Mouse (Mus musculus): ENCODE results near the gene Slc26a1. TPM values are rescaled to one million over a fixed set of nuclear protein-coding genes. Genes with fewer than 3 reads are reported as not detected.

Gene Slc26a1
- total RNA-seq (2021) = 0.15 and 1.1 TPM in 2 replicates
- long read RNA-seq, transcript Slc26a1-202 (3 exons, 3,031 nt) = minor isoform, 6 of 46 reads
- long read RNA-seq, transcript Slc26a1-203 (3 exons, 1,400 nt) = minor isoform, 6 of 46 reads
- long read RNA-seq, transcript Slc26a1-201 (3 exons, 3,812 nt) = major isoform, 18 of 46 reads
- long read RNA-seq, partial matches to known transcripts = 6 of 46 reads
- long read RNA-seq, other reads (novel, unspliced or antisense) = 10 of 46 reads

- DNase-seq = no peak
Observed at GRCm38 (mm10) chr5:108675251-108675816, at the start of gene Slc26a1. Slc26a1 (minus strand) TSS chr5:108675569.

DNA sequence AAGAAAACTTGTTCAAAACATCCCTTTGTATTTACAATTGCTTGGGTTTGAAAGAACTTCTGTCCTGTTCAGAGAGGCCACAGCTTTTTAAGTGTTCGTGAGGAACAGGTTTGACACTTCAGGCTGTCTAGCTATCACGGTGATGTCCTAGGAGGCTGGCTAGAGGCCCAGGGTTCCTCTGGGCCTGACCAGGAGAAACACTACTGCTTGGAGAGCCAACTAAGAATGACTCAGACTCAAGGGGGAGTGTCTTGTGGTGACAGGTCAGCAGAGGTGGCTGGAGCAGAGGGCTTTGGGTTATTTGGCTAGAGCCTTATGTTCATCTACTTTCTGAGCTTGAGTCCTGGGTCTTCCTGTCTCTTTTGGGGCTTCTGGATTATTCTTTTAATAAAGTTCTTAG, 48.6 kb upstream of the Slc26a1 start:
- peak; percentile 51 for DNase-seq

DNA sequence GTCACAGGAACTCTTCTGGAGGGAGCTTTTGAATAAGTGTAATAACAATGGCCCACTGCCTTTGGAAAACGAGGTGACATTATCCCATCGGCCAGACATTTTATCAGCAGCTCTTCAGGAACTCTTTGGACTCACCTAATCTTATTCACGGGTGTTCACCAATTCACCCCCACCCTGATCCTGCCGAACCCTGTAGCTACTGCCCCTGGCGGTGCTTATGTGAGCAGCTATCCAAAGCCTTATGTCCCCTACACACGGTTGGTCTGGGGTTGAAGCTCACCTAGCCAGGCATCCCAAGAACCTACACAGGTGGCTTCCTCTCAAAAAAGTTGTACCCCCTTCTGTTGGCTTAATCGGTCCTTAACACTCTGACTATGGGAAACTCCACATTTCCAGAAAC, 44.4 kb upstream of the Slc26a1 start:
- no peak for DNase-seq

DNA sequence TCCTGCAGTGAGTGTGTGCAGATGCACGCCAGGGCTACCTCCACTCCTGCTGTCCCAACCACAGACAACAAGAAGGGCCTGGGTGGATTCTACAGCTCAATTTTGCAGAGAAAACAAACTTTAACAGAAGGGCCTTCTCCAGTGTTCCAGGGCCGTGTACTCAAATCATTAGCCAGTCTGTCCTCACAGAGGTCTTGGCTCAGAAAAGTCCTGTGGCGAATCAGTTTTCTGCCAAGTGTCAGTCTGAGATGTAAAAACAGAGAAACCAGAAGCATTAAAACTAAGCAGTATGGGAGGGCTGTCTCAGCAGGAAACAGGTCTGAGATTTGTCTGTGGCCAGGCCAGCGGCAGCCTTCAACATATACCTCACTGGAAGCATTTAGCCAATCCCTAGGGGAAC, 42.7 kb upstream of the Slc26a1 start:
- no peak for DNase-seq

- DNase-seq = no peak
Observed at GRCm38 (mm10) chr5:108715974-108716373, 40.6 kb upstream of the Slc26a1 start.

DNA sequence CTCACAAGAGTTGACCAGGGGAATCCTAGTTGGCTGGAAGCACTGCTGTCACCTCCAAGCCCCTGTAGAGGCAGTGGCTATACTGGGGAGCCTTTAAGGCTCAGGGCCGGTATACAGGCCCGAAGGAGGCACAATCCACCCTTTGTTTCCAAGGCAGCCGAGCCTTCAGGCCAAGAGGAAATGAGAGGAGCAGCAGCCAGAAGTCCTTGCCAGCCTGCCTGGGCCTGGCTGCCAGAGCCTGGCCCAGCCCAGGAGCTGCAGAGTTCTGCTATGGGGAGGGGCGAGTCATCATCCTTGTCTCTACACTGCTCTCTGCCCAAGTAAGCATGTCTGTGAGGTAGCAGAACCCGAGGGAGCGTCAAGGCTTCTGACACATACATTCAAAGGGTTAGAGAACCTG, 38.8 kb upstream of the Slc26a1 start:
- peak; percentile 37 for DNase-seq

GRCm38 (mm10) chr5:108713691-108714090, 38.3 kb upstream of the Slc26a1 start:
- DNase-seq = peak; percentile 36

DNA sequence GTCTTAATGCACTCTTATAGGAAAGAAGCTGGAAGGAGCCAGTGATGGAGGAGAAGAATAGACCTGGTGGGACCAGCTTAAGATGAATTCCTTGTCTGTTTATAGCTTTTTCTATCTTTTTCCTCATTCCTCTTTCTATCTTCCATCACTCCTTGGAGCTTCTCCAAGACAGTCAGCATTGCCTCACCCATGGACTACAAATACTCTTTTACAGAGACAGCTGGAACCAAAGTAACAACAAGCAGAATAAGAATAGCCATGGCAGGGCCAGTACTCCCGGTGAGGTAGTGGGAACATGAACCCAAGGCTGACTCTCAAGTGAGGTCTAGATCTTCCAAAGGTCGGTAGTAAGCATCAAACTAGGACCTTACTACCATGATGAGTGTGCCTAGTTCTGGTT, 37.7 kb upstream of the Slc26a1 start:
- DNase-seq = no peak

DNA sequence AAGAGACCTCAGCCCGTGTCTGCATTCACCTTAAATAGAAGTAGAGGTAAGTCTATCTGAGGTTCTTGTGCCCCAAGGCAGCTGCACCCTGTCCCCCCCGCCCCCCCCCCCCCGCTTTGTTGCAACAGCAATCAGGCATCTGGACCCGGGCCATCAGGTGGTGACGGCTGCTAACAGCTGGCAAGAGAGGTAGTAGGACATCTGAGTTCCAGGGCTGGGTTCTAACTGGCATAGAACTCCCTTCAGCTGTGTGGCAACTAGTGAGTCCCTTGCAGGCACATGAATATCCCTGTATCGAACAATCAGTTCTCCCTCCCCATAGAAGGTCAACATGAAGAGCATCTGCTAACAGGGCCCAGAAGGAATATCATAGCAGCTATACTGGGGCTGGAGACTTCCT, 36.6 kb upstream of the Slc26a1 start:
- no peak for DNase-seq

DNA sequence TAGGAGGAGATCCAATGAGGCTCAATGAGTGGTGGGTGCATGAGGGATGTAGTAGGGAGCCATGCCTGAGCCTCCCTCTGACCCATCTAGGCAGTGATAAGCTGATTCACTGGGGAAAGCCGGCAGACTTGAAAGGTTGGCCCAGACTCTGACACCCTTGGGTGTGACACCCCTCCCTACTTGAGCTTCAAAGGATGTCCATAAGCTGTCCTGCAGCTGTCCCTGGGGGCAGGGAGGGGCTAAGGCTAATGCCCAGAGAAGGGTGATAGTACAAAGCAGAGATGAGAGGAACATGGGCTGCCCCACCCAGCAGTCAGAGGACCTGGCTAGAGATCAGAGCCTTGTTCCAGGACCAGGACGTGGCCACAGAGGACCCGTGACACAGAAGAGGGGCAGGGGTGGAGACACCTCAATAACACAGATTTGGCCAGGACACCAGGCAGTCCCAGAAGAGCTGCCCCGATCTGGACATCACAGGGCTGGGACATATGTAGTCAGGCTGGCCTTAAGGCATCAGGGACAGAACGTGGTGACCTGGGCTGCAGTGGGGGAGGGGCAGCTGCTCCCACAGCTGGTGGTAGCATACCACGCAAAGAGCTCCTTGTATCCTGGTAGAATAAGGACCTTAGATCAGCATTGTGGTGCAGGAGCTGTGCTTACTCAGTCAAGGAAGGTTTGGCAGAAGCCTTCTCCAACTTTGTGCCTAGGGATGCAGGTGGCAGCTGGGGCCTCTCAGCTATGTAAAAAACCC, 33.8 kb upstream of the Slc26a1 start:
- no peak for DNase-seq

- no peak for DNase-seq
Observed at GRCm38 (mm10) chr5:108708419-108708818, 33.0 kb upstream of the Slc26a1 start.

GRCm38 (mm10) chr5:108707758-108708157, 32.4 kb upstream of the Slc26a1 start:
- no peak for DNase-seq

DNA sequence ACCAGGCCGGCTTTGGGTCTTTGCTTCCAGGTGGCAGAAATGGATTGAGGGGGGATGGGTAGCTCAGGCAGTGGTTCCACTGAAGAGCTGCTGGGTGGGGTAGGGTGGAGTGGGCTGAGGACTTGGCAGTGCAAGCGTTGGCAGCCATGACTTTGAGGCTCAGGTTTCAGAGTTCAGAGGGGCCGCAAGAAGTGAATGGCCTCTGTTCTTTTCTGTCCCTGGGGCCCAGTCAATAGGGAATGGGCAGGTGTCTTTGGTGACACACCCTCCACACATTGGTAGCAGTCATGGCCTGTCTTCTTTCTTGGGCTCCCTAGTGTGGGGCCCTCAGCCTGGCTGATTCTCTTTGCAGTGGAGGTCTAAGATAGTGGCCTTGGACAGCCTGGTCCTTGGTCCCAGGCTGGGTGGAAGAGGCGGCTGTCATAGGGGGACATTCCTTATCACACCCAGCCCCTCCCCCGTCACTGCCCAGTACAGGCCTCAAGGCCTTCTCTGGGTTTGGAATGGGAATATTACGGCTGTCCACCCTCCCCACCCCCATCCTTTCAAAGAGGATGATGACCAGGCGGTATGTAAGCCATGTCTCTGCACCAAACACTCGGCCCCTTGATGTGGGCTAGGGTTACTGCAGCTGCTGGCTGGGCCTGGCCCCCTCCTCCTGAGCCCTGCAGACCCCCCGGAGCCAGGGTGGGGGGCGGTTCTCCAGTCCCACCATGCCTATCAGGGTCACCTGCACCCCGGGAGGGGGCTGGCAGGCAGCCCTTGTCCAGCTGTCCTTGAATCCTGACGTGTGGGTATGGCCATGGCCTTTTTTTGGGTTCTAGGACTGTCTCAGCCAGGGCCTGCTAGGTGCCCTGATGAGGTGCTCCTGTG, 28.6 kb upstream of the Slc26a1 start:
- no peak for DNase-seq

DNA sequence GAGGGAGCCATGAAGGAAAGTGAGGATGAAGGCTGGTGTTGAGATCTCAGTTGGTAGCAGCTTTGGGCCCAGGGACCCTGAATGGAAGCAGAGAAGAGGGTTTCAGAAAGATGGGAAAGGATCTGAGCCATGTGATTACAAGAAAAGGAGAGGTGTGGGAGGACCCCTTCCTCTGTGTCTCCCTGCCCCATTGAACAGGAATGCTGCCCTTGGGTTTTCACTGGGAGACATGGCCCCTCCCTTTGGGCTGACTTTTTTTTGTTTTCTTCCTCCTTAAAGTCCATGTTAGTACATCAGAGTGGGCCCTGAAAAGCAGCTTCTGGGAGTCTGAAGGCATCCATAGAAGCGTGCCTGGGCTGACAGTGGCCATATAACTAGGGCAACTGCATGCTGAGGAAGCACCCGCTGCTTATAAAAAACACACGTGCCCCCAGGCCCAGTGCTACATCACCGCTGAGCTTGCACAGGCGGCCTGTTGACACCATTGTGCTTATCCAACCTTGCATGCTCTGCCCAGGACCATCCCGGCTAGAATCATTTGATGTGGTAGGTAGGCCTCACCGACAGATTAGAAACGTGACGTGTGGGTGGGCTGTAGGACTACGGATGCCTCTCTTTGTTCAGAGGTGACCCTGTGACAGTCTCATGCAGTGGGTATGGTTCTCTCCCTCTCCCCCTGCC, 26.1 kb upstream of the Slc26a1 start:
- DNase-seq = no peak

GRCm38 (mm10) chr5:108700346-108700745, 25.0 kb upstream of the Slc26a1 start:
- no peak for DNase-seq

DNA sequence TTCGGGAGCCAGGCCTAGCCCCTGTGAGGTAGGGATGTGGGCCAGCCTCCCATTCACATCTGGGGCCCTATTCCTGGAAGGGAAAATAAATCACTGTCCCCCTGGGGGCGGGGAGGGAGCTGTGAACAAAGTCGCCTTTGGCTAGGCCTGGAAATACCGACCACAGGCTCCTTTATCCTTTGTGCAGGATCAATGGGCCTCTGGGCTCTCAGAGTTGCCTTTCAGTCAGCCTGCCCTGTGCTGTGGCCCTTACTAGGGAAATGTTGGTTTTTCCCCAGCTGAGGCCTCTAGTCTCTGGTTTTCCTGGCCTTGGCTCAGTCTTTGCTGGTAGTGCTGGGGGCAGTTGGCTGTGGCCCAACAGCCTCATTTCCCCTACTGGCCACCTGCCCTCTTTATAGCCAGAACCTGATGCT, 22.0 kb upstream of the Slc26a1 start:
- DNase-seq = no peak

DNA sequence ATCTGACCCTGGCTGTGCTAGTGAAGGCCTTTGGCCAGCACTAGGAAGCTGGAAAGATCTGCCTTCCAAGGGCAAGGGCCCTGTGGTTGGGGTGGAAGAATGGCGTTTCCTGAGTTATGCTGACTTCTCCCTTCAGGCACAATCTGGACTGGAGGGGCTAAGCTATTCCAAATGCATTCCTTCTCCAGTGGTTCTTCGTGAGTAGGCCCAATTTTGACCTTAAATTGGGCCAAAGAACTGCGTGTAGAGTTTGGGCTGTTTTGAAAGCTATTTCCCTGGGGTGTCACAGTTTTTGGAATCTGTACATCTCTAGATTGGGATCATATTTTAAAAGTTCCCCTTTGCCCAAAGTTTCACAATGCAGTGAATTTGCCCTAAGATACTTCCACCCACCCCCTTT, 21.2 kb upstream of the Slc26a1 start:
- DNase-seq = no peak

- no peak for DNase-seq
Observed at GRCm38 (mm10) chr5:108695861-108696260, 20.5 kb upstream of the Slc26a1 start.

DNA sequence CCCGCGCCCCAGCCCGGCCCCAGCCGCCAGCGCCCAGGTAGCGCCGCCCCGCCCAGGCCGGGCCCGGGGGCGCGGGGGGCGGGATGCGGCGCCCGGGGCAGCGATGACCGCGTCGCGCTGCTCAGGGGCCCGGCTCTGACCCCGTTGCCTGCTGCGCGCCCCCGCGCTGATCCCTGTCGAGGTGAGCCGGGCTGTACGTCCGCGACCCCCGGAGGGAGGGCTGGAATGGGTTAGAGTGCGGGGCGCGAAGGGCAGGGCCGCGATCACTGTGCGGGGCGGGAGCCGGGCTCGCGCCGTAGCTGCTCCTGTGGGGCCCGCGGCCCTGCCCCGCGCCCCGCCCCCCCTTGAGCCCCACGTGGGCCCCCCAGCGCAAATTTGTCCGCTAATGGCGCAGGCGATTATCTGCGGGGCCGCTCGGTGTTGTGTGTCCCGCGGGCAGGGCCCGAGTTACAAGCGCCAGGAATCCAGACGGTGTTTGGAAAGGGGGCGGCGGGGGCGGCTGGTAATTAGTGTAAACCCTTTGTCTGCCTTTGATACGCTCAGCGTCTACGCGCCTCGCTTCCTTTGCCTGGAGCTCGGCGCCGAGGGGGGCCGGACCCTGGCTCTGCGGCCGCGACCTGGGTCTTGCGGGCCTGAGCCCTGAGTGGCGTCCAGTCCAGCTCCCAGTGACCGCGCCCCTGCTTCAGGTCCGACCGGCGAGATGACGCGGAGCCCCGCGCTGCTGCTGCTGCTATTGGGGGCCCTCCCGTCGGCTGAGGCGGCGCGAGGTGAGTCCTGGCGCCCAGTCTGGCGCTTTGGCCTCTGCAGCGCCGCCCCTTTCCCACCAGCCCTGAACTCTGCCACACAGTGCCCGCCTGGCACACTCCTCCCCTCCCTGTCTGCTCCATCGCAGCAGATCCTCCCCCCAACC, 19.2 kb upstream of the Slc26a1 start:
- peak; percentile 55 for DNase-seq

DNA sequence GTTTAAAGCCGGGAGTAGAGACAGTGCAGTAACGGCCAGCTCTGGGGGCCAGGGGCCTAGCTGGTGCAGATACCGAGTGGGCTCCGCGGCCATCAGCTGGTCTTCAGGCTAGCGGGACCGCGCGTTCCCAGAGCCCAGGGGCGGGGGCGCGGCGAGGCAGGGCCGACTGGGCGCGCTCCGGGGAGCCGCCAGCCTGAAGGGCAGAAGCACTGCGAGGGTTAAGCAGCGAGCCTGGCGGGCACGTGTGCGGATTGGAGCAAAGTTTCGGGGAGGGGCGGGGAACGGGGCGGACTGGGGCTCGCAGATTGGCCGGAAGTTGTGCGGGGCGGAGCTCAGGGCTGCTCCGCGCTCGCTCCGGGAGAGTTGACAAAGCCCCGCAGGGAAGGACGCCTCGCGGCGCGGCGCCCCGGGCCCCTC, 18.5 kb upstream of the Slc26a1 start:
- DNase-seq = peak; percentile 91

- peak; percentile 76 for DNase-seq
Observed at GRCm38 (mm10) chr5:108692271-108692670, 16.9 kb upstream of the Slc26a1 start, which contains the start of gene Fgfrl1. Fgfrl1 (plus strand) TSS chr5:108692382.
